Mouse (Mus musculus): ENCODE data around the gene Tbx1. TPM values are rescaled to one million over a fixed set of nuclear protein-coding genes. Genes with fewer than 3 reads are reported as not detected.

Tbx1 gene
- total RNA-seq, 2 experiments from 2014 or later: 1.2 to 1.5 TPM

- no peak for DNase-seq (ENCODE audit: low spot score in 2 of 2)
These were observed 1.8 kb downstream of the Tbx1 start for GRCm38 (mm10) chr16:18588738-18589055.

- DNase-seq (ENCODE audit: low spot score in 2 of 2): no peak
These were observed 2.4 kb downstream of the Tbx1 start for GRCm38 (mm10) chr16:18587847-18588737.

GRCm38 (mm10) chr16:18586906-18587546 is 3.4 kb downstream of the Tbx1 start:
- no peak for DNase-seq (ENCODE audit: low spot score in 2 of 2)

- no peak for DNase-seq (ENCODE audit: low spot score in 2 of 2)
These were observed 4.2 kb downstream of the Tbx1 start for GRCm38 (mm10) chr16:18586076-18586905.

DNA sequence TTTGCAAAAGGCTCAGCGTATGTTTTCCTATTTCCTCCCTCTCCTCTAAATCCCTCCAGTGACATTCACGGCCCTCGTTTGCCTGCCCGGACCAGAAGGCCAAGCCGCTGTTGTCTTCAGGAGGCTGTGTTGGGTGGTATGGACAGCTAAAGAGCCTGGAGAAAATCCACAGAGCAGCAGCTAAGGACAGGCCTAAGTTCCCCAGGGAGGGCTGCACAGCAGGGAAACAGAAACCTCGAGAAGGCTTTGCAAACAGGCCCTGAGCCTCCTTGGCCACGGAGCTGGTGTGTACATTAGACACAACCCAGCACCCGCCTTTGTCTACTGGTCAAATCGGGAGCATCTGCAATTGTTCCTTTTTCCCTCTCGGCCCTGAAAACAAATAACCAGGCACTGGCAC is 4.8 kb downstream of the Tbx1 start:
- no peak for DNase-seq (ENCODE audit: low spot score in 2 of 2)

GRCm38 (mm10) chr16:18584901-18585510 is 5.5 kb downstream of the Tbx1 start:
- no peak for DNase-seq (ENCODE audit: low spot score in 2 of 2)

GRCm38 (mm10) chr16:18583673-18584357 is 6.7 kb downstream of the Tbx1 start:
- no peak for DNase-seq (ENCODE audit: low spot score in 2 of 2)

DNA sequence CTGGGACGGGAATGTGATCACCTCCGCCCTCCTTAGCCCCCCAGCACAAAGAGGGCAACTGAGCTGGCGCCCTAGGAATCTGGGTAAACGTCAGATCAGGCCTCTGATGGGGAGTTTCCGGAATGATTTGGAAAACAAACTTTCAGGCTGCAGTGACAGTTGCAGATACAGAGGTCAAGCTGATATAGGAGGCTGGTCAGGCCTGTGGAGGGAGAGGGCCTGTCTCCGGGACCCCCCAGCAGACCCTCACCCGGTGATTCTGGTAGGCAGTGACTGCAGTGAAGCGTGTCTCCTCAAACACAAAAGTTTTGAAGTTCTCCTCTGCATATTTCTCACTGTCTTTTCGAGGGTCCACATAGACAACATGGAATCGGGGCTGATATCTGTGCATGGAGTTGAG is 7.3 kb downstream of the Tbx1 start:
- no peak for DNase-seq (ENCODE audit: low spot score in 2 of 2)

GRCm38 (mm10) chr16:18582426-18583148 is 7.9 kb downstream of the Tbx1 start:
- DNase-seq (ENCODE audit: low spot score in 2 of 2): no peak

DNA sequence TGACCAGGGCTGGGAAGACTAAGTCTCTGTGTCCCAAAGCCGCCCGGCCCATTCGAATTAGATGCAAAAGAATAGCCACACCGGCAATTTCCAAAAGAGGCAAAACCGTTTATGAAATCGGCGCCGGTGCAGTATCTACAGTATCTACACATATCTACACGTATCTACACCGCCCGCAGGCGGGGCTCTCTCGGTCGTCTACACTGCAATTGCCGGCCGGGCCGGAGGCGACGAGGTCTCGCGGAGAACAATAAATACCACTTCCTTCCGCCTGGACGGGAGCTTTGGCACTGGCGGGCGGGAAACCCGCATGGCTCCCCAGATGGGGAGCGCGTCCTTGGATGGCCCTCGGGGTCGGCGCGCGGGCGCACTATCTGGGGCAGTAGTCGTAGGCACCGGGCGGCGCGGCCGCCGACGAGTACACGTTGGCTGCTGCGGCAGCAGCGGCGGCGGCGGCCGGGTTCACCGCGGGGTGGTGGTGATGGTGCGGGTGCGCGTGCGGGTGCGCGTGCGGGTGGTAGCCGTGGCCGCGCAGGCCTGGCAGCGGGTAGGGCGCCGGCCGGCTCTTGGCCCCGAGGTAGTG is 8.8 kb downstream of the Tbx1 start:
- no peak for DNase-seq (ENCODE audit: low spot score in 2 of 2)

GRCm38 (mm10) chr16:18581050-18581622 is 9.3 kb downstream of the Tbx1 start:
- DNase-seq (ENCODE audit: low spot score in 2 of 2): no peak

DNA sequence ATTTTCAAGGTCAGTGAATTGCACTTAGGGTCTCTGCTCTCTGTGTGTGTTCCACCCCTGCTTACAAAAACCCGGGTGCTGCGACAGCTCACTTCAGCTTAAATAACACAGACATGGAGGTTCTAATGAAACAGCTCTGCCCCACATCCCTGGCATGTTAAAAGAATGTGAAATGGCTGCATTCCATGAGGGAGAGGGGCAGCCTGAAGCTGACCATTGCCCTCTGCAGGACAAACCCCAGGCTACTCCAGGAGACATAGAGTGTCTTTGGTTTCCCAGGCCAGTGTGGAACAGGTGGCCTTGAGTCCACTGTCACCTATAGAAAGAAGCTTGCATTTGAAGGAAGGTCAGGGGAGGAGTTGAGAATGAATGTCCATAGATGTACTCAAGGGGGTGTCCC is 10.1 kb downstream of the Tbx1 start:
- no peak for DNase-seq (ENCODE audit: low spot score in 2 of 2)

- DNase-seq (ENCODE audit: low spot score in 2 of 2): no peak
These were observed 12.8 kb downstream of the Tbx1 start for GRCm38 (mm10) chr16:18577599-18578160.

GRCm38 (mm10) chr16:18577071-18577470 is 13.4 kb downstream of the Tbx1 start:
- DNase-seq (ENCODE audit: low spot score in 2 of 2): no peak

DNA sequence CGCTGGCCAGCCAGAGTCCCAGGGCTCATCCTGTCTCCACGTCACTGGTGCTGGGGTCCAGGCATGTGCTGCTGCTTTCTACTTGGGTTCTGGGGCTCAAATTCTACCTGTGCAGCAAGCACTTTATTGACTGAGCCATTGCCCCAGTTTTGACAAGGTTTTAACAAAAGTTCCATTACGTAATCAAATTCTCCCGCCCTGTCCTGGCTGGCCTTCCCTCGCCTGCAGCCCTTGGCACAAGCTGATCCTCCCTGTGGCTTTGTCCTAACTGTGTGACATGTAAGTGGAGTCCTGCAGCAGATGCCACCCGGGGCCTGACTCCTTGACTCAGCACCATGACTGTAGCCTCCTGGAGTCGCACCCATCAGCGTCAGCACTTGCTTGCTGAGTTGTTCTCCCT is 16.3 kb downstream of the Tbx1 start:
- DNase-seq (ENCODE audit: low spot score in 2 of 2): no peak

DNA sequence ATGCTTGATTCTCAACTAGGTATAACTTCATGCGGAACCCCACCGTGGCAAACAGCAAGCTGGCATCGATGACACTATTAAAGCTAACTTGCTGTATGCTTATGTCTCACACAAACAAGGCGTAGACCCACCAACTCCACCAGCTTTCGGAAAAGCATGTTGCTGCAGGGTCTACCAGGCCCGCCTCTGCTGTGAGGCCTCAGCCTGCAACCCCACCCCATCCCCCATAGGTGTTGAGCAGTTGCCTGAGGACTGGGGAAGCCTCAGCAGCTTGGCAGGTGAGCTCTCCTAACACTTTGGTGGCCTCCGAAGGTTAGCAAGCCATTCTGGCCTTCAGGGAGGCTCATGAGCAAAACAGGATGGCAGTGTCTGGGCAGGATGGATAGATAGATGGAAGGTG is 21.9 kb downstream of the Tbx1 start:
- no peak for DNase-seq (ENCODE audit: low spot score in 2 of 2)

DNA sequence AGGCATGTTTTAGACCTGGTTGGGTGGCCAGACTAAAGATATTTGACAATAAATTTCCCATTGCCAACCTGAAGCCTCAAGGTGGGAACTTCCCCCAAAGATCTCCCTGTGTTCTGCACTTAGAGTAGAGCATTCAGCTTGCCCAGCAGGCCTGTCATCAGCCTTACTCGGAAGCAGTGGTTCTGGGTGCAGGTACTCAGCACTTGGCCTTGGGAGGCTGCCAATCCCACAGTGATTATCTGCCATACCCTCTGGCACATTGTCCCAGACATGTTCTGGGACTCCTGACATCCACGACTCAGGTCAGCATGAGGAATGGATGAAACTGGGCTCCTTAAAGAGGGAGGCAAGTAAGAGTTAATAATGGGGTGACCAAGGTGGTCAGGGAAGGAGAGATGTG is 26.0 kb downstream of the Tbx1 start:
- DNase-seq (ENCODE audit: low spot score in 2 of 2): no peak

DNA sequence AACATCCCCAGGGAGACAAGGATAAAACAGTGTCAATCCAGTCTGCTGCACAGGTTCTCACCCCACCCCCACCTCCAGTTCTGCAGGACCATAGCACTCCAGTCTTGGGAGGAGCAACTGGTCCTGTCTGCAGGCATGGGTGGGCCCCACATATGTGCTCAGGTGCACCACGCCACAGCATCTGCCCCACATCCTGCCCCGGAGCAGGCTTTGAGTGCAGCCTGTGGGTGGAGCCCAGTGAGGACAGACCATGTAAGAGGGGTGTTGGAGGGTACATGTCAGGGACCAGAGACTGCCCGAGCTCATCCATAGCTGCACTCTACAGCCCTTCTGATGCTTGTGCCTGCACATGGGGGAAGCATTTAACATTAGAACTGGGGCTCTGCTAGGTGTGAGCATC is 34.0 kb downstream of the Tbx1 start:
- DNase-seq (ENCODE audit: low spot score in 2 of 2): no peak
